Mouse (Mus musculus) layer of hippocampus, adult 9-11 months (tissue): ENCODE data around the gene 1110017D15Rik.

Source experiments
- DNase-seq: peaks from one replicate; pipeline ENCODE4 v3.0.0; 2022

The 1110017D15Rik gene

DNA sequence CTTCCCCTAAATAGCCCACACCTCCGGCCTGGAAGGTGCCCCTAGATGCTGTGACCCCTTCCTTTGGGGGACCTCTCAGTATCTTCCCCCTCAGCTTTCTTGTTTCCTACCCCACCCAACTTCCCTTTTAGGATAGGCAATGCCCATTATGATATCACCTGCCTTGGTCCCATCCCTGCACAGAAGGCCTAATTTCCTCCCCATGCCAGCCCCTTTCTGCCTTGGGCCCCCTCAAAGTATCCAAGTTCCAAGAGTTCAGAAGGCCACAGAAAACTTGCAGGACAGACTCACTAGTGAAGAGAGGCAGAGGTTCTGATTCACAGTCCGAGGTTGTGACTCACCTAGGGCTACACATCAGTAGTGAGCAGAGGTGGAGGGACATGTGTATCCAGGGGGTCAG is at the start of gene 1110017D15Rik:
1110017D15Rik (minus strand) TSS at position 101 of the 400 bp plus-strand sequence.
- DNase-seq = no peak

DNA sequence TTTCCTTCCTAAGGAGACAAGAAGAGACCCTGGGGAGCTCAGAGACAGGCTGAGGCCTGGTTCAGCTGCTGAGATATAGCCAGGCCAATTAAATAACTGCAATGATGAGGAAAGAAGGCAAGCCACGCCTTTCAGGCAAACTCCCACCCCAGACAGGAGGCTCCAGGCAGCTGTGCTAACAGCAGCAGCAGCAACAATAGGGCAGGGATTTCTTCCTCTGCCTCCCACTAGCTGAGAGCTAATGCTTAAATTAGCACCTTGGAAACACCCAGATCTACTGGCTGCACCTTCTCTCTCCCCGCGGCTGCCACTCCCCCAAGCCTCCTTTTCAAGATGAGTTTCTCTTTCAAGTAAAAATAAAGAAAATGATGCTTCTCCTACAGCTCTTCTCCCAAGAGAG is 49.0 kb upstream of the 1110017D15Rik start:
- no peak for DNase-seq

DNA sequence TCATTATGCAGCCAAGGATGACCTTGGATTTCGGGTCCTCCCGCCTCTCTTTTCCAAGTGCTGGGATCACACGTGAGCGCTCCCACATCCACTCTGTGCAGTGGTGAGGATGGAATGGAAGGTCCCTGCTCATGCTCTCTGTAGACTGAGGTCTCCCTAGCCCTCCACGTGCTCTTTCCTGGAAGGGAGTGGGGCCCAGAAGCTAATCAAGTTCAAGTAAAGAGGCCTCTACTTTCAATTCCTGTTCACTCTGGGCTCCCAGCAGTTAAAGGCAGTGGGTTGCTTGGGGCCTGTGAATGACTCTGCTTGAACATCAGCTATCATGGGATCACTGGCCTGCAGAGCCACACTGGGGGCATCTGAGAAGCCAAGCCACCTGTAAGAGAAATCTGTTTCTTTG is 46.2 kb upstream of the 1110017D15Rik start:
- no peak for DNase-seq

DNA sequence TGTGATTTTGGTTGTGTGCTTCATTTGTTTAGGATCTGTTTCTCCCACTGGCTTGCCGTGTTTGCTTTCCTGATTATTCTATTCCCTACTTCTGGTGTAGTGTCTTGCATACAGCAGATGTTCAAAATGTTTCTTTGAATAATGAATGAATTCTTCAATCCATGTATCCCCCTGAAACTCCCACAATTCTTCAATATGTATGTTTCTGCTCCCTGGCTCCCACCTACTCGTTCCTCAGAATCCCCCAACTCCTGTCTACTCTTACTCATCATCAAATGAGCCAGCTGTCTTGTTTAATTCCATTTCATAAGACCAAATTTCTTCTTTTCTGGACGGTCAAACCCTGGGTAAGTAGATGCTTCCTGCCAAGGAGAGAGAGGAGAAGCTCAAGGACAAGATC is 40.0 kb upstream of the 1110017D15Rik start:
- no peak for DNase-seq

DNA sequence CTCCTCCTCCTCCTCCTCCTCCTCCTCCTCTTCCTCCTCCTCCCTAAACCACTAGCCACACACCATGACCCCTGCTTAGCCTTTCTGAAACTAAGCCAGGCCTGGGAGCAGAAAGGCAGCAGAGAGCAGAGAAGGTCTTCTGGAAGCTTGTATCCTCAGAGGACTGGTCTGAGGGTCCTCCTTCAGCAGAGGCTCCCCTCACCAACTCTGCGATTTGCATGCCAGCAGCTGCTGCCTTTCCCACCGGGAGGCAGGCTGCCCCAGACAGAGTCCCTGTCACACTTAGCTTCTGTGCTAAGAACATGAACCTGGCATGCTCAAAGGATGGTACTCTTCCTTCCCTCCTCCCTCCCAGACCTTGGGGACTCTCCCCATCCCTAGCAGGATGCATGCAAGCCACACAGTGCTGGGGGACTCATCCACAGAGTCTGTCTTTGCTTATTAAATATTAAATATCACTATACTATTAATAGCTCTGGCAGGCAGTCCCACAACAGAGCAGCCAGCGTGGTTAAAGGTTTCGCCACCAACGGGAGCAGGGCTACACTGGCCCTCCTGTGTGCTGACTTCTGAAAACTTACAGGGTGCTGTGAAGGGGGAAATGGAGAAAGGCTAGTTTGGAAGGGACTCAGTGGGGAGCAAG is 39.3 kb upstream of the 1110017D15Rik start:
- DNase-seq = no peak

DNA sequence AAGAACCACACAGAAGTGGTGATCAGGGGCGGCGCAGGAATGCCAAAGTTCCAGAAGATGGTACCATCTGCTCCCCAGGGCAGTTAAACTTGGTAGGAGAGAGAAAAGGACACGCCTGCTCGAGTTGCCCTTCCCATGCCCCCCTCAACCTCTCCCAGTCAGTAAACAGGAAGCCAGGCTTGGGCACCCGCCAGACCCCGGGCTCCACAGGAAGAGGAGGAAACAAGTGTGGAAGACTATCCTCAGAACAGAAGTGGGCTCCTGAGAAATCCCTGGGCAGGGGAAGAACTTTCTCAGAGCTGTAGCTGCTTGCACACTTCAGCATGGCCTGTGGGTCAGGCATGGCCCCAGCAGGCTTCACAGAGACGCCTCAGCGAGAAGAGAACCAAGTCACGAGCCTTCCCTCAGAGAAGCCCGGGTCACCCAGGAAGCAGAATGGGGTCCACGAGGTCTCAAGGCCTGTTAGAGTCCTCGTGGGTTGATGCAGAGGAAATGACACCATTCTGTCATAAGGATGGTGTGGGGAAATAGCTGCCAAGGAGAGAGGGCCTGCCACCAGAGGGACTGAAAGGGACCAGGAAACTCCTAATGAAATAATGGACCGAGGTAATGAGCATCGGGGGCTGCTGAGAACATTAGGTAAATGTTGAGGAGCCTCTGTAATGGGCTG is 38.0 kb upstream of the 1110017D15Rik start:
- DNase-seq = peak; percentile 64

DNA sequence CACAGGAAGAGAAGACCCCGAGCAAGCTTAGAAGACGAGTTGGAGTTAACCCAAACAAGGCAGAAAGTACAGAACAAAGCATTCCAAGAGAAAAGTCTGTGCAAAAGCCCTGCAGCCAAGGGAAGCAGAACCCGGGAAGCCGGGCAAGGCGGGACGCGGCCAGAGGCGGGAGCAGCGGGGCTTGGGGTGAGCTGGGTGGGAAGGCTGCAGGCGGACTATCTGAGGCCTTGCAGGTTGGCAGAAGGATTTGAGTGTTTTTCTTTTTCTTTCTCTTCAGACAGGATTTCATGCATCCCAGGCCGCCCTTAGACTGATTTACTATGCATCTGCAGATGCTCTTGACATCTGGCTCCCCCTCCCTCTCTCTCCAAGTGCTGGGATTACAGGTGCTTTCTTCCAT is 36.0 kb upstream of the 1110017D15Rik start:
- no peak for DNase-seq

DNA sequence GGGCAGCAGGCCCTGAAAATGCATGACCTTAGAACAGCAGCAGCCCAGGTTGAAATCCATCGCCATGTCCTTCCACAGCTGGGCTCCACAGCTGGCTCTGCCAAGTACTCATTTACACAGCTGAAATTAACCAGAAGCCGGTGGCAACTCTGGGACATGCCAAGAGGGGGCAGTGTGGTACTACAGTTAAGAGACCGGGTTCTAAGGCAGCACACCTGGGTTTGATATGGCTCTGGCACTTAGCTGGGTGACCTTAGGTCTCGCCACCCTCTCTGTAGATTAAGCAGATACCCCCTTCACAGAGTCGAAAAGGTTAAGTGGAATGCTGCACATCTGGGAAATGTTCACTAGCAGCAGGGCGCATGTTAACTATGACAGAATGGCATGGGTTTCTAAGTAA is 35.4 kb upstream of the 1110017D15Rik start:
- peak; percentile 69 for DNase-seq

DNA sequence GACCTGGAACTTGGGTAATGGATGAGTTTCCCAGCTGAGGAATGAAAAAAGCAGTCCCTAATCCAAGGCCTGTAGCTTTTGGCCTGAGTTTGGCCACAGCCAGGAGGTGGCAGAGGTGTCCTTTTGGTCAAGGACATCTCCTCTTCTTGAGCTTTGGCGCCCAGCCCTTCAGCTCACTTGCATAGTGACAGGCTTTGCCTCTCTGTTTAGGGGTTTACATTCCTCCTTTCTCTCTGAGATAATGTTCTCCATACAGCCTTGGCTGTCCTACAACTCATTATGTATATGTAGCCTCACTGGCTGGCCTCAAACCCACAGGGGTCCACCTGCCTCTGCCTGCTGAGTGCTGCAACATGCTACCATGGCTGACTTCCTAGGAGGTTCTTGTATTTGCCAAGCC is 30.0 kb upstream of the 1110017D15Rik start:
- DNase-seq = no peak

DNA sequence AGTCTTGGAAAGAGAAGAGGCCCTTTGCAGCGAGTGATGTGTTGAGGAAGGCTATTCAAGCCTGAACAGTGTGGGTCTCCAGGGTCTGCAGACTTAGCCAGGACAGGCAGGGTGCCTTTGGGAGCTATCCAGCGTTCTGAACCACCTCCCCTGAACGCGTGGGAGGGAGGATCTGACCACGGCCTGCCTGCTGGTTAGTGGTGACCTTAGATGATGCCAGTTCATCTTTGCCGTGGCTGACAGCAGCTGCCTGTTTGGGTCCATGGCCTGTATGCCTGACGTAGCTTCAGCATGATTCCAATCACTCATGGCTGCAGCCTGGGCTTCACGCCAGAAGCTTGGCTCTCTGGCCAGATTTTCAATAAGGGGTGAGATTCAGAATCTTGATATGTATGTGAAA is 28.9 kb upstream of the 1110017D15Rik start:
- DNase-seq = peak; percentile 37

DNA sequence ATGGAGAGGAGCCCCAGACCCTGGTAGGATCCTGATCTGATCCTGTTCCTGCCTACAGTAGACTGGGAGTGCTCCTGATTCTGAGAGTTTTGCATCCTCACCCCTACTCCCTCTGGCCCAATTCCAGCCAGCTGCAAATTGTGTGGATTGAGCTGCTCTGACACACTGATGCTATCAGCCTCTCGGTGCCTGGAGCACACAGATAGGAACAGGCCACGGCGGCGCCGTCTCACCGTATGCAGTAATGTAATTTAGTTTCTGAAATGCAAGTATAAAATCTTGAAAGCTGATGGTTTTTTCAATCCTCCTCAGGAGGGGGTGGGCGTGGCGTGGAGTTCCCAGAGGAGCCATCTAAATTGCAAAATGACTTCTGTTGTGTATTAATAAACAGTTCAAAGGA is 25.0 kb upstream of the 1110017D15Rik start:
- no peak for DNase-seq

DNA sequence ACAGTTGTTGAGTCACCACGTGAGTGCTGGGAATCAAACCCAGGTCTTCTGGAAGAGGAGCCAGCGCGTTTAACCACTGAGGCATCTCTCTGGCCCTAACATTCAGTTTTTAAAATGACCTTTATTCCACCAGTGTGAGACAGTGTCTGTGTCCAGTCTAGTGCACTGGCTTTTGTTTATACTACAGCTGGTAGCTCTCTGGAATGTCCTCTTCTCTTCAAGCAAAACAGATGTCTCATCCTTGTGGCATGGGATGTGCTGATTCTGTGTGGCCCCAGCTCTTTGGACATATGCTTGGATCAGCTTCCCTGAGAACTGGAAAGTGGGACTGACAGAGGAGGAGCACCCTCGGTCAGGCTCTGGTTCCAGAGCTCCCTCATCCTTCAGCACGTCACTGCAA is 17.7 kb upstream of the 1110017D15Rik start:
- DNase-seq = no peak

DNA sequence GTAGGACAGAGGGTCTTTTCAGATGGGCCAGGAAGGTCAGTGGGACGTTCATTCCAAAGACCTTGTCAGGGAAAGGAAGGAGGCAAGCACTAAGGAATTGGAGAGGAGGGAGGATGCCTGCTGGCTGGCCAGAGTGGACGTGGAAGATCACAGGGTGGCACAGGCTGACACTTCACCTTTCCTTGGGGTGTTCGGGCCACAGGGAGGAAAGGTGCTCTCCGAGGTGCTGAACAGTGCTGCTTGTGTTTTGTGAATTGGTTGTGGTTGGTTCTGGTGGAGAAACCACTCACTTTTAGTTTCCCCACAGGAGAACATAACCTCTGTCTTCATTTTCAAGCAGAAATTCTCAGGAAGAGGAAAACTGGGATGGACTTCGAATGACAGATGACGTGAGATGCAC is 15.3 kb upstream of the 1110017D15Rik start:
- no peak for DNase-seq

DNA sequence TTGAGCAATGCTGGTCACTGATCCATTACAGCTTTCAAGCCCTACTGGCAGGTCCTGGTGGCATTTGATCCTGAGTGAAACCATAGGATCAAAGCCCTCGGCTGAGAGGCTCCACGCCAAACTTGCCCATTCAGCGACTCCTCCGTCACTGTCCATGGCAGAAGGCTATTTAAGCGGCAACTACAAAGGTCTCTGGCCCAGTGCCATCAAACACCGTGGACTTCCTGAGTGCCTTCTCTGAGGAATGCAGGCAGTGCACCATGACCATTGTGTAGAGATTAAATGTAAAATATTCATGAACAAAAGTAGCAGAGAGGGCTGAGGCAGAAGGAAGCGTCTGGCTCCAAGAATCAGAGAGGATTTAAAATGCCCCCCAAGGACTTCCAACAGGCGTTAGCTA is 10.9 kb upstream of the 1110017D15Rik start:
- no peak for DNase-seq

DNA sequence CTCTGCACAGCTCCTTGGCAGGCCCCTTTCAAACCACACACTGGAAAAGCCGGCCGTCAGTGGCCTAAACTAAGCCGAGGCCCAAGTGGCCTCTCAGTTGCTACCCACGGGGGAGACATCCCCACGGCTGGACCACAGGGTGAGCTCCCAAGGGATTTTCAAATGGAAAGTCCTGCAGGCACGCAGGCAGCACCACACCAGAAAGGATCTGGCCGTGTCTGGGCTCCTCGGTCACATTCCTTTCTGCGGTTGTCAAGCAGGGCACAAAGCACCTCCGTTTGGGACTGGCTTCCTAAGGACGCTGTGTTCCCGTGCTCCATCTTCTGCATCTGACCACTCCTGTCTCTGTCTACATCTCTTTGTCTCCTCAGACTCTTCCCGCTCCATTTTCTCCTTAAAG is 9.9 kb upstream of the 1110017D15Rik start:
- no peak for DNase-seq

DNA sequence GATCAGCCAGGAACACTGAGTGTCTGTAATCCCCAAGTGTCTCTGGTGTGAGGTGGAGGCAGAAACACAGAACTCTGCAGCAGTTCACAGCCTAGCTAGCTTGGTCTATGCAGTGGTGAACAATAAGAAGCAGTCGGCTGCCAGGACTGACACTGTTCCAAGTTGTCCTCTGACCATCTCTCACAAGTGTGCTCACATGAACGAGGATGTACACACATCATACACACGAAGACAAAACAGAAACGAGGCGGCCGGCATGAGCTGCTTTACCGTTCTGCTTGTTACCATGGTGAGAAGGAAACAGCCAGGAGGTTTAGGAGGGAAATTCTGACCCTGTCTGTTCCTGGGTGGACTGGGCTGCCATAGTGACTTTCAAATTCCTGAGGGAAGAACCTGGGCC is 9.4 kb upstream of the 1110017D15Rik start:
- no peak for DNase-seq

DNA sequence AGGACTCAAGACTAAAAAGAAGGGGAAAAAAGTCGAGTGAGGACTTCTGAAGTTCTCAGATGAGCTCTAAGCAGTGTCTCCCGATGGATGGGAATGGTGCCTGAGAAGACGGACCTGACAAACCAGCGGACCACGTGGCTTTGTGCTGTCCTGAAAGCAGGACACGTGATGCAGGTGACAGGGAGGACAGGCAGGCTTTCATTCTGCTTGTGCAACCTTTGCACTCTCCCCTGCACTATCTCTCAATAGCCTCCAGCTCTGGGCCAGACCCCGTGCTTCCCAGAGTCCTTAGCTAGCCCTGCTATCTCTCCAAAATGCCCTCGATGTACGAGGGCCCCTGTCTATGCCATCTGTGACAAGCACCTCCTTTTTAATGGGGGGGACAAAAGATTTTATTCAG is 7.7 kb upstream of the 1110017D15Rik start:
- DNase-seq = no peak

DNA sequence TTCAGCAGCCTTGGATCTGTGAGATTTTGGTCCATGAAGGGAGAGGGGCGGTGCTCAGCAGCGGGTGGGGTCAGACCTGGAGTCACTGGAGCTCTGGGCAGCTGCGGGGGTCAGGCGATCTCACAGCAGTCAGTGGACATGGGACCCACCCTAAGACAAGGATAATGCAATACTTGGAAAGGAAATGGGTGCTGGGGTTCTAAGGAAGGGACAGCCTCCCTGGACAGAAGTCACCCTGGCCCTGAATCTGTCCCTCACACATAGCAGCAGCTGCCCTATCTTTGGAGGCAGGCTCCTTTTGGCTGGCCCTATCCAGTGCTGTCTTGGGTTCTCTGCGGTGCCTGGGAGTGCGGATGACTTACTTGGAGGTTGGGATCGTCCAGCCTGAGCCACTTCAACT is 6.7 kb upstream of the 1110017D15Rik start:
- no peak for DNase-seq

DNA sequence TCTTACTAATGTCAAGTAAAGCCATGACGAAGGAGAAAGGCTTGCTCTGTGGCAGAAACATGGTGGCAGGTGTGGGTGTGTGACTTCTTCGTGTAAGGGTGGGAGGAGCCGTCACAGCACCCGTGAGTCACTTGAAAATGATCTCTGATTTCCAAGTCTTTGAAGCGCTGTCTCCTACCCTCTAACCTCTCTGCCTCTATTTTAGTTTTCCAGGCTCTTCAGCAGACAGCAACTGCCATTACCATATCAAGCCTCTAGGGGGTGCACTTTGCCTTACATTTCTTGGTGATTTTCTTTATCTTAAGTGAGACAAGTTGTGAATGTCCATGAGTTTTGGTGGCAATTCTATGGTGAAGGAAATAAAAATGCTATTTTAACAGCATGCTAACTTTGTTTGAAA is 5.7 kb upstream of the 1110017D15Rik start:
- no peak for DNase-seq

DNA sequence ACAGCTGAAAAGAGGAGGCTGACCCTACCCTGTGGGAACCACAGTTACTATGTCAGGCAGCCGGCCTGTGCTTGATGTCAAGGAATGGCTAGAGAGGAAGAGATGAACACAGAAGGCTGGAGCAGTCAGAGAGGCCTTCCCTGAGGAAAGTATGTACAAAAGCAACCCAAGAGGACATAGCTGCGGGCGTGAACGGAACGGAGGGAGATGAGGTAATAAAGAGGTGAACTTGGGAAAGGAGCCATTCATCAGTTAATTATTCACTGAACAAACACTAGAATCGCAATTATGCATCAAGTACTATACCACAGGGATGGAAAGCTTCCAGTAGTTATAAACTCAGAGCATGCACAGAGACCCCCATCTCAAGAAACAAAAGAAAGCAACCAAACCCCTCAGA is 5.0 kb upstream of the 1110017D15Rik start:
- DNase-seq = no peak

DNA sequence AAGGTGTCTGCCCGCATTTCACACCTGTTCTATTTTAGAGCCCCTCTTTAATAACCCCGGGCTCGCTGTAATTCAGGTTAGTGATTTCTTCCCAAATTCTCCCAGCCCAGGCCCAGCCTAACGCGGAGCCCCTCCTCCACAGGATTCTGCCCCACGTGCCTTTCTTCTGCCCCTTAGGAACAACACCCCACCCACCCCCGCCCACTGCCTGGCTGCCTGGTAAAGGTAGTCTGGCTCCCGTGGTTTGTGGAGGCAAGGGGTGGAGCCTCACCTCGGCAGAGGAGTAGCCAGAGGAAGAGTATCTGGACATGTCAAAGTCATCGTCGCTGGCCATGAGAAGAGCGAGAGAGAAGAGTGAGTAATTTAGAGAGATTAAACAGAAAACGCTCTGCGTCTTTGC is 3.5 kb upstream of the 1110017D15Rik start:
- no peak for DNase-seq

DNA sequence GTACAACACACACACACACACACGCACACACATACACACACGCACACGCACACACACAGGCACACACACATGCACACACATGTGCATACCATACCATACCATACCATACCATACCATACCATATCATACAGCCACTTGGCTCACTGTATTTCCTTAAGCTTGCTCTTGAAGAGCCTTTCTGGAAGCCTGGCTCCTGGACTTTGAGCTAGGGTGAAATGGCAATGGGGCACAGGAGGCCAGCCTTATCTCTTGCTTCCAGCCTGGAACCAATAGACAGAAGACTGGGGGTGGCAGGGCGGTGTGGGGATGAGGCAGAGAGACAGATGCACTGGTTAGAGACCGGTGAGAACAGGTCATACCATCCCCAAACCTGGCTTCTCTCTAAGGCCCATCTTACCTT is 2.1 kb upstream of the 1110017D15Rik start:
- no peak for DNase-seq

DNA sequence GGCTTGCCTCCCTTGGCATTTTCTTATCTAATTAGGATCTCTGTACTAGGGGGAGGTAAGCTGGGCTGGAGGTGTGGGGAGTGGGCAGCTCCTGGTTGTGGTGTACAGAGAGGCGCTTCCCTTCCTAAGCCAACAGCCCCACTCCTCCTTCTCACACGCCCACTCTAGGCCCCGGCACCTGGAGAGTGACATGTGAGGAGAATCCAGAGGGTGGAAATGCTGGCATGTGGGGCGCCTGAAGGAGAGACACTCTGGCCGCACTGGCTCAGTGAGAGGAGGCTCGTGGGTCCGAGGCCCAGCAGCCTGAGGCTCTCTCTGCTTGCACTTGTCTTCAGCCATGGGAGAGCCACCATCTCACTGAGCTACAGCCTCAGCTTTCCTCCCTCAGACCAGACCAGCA is 1.2 kb upstream of the 1110017D15Rik start:
- no peak for DNase-seq

DNA sequence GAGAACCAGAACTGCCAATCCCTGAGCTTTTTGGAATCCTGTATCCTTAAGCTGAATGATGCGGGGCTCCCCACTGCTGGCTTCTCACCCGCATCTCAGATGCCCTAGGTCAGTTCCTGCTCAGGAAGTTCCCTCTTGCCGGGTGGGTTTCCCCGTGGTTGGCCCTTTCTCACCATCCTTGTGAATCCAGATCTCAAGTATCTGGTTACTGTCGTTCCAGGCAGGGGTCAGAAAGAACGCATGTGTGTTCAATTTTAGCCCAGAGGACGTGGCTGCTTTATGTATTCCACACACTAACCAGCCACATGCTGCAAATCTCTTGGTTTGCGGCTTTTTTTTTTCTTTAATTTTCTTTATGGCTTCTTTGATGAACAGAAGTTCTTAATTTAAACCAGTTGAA is 3.4 kb downstream of the 1110017D15Rik start:
- DNase-seq = no peak

DNA sequence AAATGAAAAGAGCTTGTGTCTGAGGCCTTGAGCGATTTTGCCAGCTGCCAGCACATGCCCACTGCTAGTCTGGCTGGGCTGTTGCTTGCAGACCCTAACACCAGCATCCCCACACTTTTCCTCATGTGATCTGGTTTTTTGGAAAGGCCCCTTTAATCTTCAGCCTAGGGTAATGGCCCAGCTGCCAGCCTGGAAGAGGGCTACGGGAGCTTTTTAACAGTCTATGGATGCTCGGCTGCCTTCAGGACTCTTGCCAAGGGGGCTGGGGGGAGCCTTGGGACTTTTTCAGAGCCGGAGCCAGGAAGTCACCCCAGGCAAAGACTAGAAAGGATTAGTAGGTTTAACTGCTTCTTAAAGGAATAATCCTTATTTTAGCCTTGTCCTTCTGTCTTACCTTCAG is 3.8 kb downstream of the 1110017D15Rik start:
- no peak for DNase-seq
